Mouse (Mus musculus): ENCODE data around the gene Tgfa. TPM values are rescaled to one million over a fixed set of nuclear protein-coding genes. Genes with fewer than 3 reads are reported as not detected.

Gene Tgfa
- polyA plus RNA-seq, 1 experiment from 2014 or later: 2.4 TPM

GRCm38 (mm10) chr6:86293301-86293700 lies 98.3 kb downstream of the Tgfa start:
- H3K4me3 ChIP-seq: no peak overlapping the region
- no peak overlapping the region for H3K27ac ChIP-seq (replicated peaks)
- no peaks in the 10 kb centered on the region for H3K9me3 ChIP-seq
- no peaks in the 10 kb centered on the region for H3K36me3 ChIP-seq (replicated peaks)
- 63% methylated on average over 8 of the region's 8 CpGs for WGBS
- H3K4me1 ChIP-seq: peaks cover 9% of the 10 kb centered on the region
- H3K27me3 ChIP-seq (replicated peaks; ENCODE audit: low read depth, poor library complexity, severe bottlenecking): no peaks in the 10 kb centered on the region
- DNase-seq (ENCODE audit: low spot score): no peak

- Histone ChIP-seq H3K27me3 (replicated peaks; ENCODE audit: low read depth, poor library complexity, severe bottlenecking) (no peaks in the 10 kb centered on the region), H3K27ac (replicated peaks) (no peak overlapping the region), H3K36me3 (replicated peaks) (no peaks in the 10 kb centered on the region), H3K4me1 (peaks cover 9% of the 10 kb centered on the region), H3K4me3 (no peak overlapping the region), H3K9me3 (no peaks in the 10 kb centered on the region)
- no peak for DNase-seq (ENCODE audit: low spot score)
- 82% methylated on average over 8 of the region's 8 CpGs for WGBS
Measured at GRCm38 (mm10) chr6:86295451-86295850, 100.4 kb downstream of the Tgfa start.

- Histone ChIP-seq H3K36me3 (replicated peaks) (no peaks in the 10 kb centered on the region), H3K27me3 (replicated peaks; ENCODE audit: low read depth, poor library complexity, severe bottlenecking) (no peaks in the 10 kb centered on the region), H3K4me1 (peaks cover 9% of the 10 kb centered on the region), H3K9me3 (no peaks in the 10 kb centered on the region), H3K27ac (replicated peaks) (no peak overlapping the region), H3K4me3 (no peak overlapping the region)
- WGBS: 92% methylated on average over 3 of the region's 3 CpGs
- no peak for DNase-seq (ENCODE audit: low spot score)
Measured at GRCm38 (mm10) chr6:86296126-86296525, 101.1 kb downstream of the Tgfa start.

- Histone ChIP-seq H3K36me3 (replicated peaks) (no peaks in the 10 kb centered on the region), H3K27ac (replicated peaks) (no peak overlapping the region), H3K9me3 (no peaks in the 10 kb centered on the region), H3K4me1 (peaks cover 9% of the 10 kb centered on the region), H3K4me3 (no peak overlapping the region), H3K27me3 (replicated peaks; ENCODE audit: low read depth, poor library complexity, severe bottlenecking) (no peaks in the 10 kb centered on the region)
- WGBS: 85% methylated on average over 2 of the region's 2 CpGs
- DNase-seq (ENCODE audit: low spot score): no peak
Measured at GRCm38 (mm10) chr6:86296938-86297337, 101.9 kb downstream of the Tgfa start.

- Histone ChIP-seq H3K36me3 (replicated peaks) (no peaks in the 10 kb centered on the region), H3K4me1 (peaks cover under 1% of the 10 kb centered on the region; the same call in 1 of the 2 replicates), H3K9me3 (no peaks in the 10 kb centered on the region), H3K27me3 (replicated peaks; ENCODE audit: low read depth, poor library complexity, severe bottlenecking) (no peaks in the 10 kb centered on the region), H3K27ac (replicated peaks) (no peak overlapping the region), H3K4me3 (no peak overlapping the region)
- 92% methylated on average over 3 of the region's 3 CpGs for WGBS
- no peak for DNase-seq (ENCODE audit: low spot score)
Measured at GRCm38 (mm10) chr6:86298961-86299360, 103.9 kb downstream of the Tgfa start.

- WGBS: 86% methylated on average over 2 of the region's 2 CpGs
- Histone ChIP-seq H3K27me3 (replicated peaks; ENCODE audit: low read depth, poor library complexity, severe bottlenecking) (no peaks in the 10 kb centered on the region), H3K36me3 (replicated peaks) (no peaks in the 10 kb centered on the region), H3K27ac (replicated peaks) (no peak overlapping the region), H3K4me3 (no peak overlapping the region), H3K4me1 (no peaks in the 10 kb centered on the region), H3K9me3 (no peaks in the 10 kb centered on the region)
- no peak for DNase-seq (ENCODE audit: low spot score)
Measured at GRCm38 (mm10) chr6:86299381-86299780, 104.4 kb downstream of the Tgfa start.

GRCm38 (mm10) chr6:86305680-86306079 lies 110.7 kb downstream of the Tgfa start:
- Histone ChIP-seq H3K36me3 (replicated peaks) (no peaks in the 10 kb centered on the region), H3K27ac (replicated peaks) (no peak overlapping the region)
- 92% methylated on average over 4 of the region's 4 CpGs for WGBS

GRCm38 (mm10) chr6:86314011-86314410 lies 119.0 kb downstream of the Tgfa start:
- Histone ChIP-seq H3K9me3 (no peaks in the 10 kb centered on the region), H3K27me3 (replicated peaks; ENCODE audit: low read depth, poor library complexity, severe bottlenecking) (no peaks in the 10 kb centered on the region), H3K36me3 (replicated peaks) (no peaks in the 10 kb centered on the region), H3K27ac (replicated peaks) (no peak overlapping the region), H3K4me1 (peaks cover 8% of the 10 kb centered on the region), H3K4me3 (no peak overlapping the region)
- DNase-seq (ENCODE audit: low spot score): no peak
- WGBS: 82% methylated on average over 1 of the region's 1 CpGs

More at GRCm38 (mm10) chr6:86305680-86306079, 110.7 kb downstream of the Tgfa start:
- no peaks in the 10 kb centered on the region for H3K27me3 ChIP-seq (replicated peaks; ENCODE audit: low read depth, poor library complexity, severe bottlenecking)
- no peak for DNase-seq (ENCODE audit: low spot score)
- no peaks in the 10 kb centered on the region for H3K9me3 ChIP-seq
- H3K4me3 ChIP-seq: no peak overlapping the region
- H3K4me1 ChIP-seq: no peaks in the 10 kb centered on the region

GRCm38 (mm10) chr6:86317066-86317465 lies 122.0 kb downstream of the Tgfa start:
- Histone ChIP-seq H3K9me3 (no peaks in the 10 kb centered on the region), H3K36me3 (replicated peaks) (no peaks in the 10 kb centered on the region), H3K27me3 (replicated peaks; ENCODE audit: low read depth, poor library complexity, severe bottlenecking) (no peaks in the 10 kb centered on the region), H3K27ac (replicated peaks) (no peak overlapping the region), H3K4me3 (no peak overlapping the region), H3K4me1 (peaks cover 8% of the 10 kb centered on the region)
- no peak for DNase-seq (ENCODE audit: low spot score)
- WGBS: 72% methylated on average over 1 of the region's 1 CpGs

GRCm38 (mm10) chr6:86318855-86319254 lies 123.8 kb downstream of the Tgfa start:
- Histone ChIP-seq H3K4me1 (peaks cover 1% of the 10 kb centered on the region; the same call in 1 of the 2 replicates), H3K4me3 (no peak overlapping the region), H3K27me3 (replicated peaks; ENCODE audit: low read depth, poor library complexity, severe bottlenecking) (no peaks in the 10 kb centered on the region), H3K27ac (replicated peaks) (no peak overlapping the region), H3K36me3 (replicated peaks) (no peaks in the 10 kb centered on the region), H3K9me3 (no peaks in the 10 kb centered on the region)
- WGBS: 82% methylated on average over 4 of the region's 4 CpGs
- DNase-seq (ENCODE audit: low spot score): no peak

GRCm38 (mm10) chr6:86322031-86322563 lies 127.1 kb downstream of the Tgfa start:
- H3K27ac ChIP-seq (replicated peaks): no peak overlapping the region
- DNase-seq (ENCODE audit: low spot score): no peak
- no peaks in the 10 kb centered on the region for H3K4me1 ChIP-seq
- H3K4me3 ChIP-seq: no peak overlapping the region
- H3K9me3 ChIP-seq: no peaks in the 10 kb centered on the region
- H3K36me3 ChIP-seq (replicated peaks): no peaks in the 10 kb centered on the region
- WGBS: 85% methylated on average over 5 of the region's 5 CpGs
- H3K27me3 ChIP-seq (replicated peaks; ENCODE audit: low read depth, poor library complexity, severe bottlenecking): no peaks in the 10 kb centered on the region

- no peak overlapping the region for H3K4me3 ChIP-seq
- no peaks in the 10 kb centered on the region for H3K27me3 ChIP-seq (replicated peaks; ENCODE audit: low read depth, poor library complexity, severe bottlenecking)
- no peaks in the 10 kb centered on the region for H3K4me1 ChIP-seq
- DNase-seq (ENCODE audit: low spot score): no peak
- WGBS: 96% methylated on average over 9 of the region's 9 CpGs
- H3K36me3 ChIP-seq (replicated peaks): no peaks in the 10 kb centered on the region
- no peak overlapping the region for H3K27ac ChIP-seq (replicated peaks)
- no peaks in the 10 kb centered on the region for H3K9me3 ChIP-seq
Measured at GRCm38 (mm10) chr6:86322991-86323390, 128.0 kb downstream of the Tgfa start.

GRCm38 (mm10) chr6:86324400-86324799 lies 129.4 kb downstream of the Tgfa start:
- WGBS: 86% methylated on average over 3 of the region's 3 CpGs
- Histone ChIP-seq H3K27ac (replicated peaks) (no peak overlapping the region), H3K36me3 (replicated peaks) (no peaks in the 10 kb centered on the region), H3K27me3 (replicated peaks; ENCODE audit: low read depth, poor library complexity, severe bottlenecking) (no peaks in the 10 kb centered on the region), H3K4me1 (peaks cover 4% of the 10 kb centered on the region), H3K9me3 (no peaks in the 10 kb centered on the region), H3K4me3 (no peak overlapping the region)
- DNase-seq (ENCODE audit: low spot score): no peak

All from embryonic facial prominence, embryonic 10.5 days (tissue).